Mouse (Mus musculus) forebrain, embryonic 13.5 days (tissue): ENCODE measurements around the gene Rgcc. TPM values are rescaled to one million over a fixed set of nuclear protein-coding genes. Genes with fewer than 3 reads are reported as not detected.

Source experiments
- ATAC-seq: fragments of 200-750 bp; cut with Nextera tagmentation; 2 replicates; pipeline ENCODE4 v1.8.0; 2017
- H3K27ac ChIP-seq: fragments of 300-500 bp; sonication (generic); 2 replicates; pipeline ENCODE4 v1.5.1; 2015; ENCODE audit warnings: inconsistent platforms, mild to moderate bottlenecking, moderate library complexity
- H3K27me3 ChIP-seq: fragments of 300-500 bp; sonication (generic); 2 replicates; pipeline ENCODE4 v1.6.1; 2015; ENCODE audit warnings: mild to moderate bottlenecking, inconsistent platforms
- H3K36me3 ChIP-seq: fragments of 300-500 bp; sonication (generic); 2 replicates; pipeline ENCODE4 v1.6.1; 2015; ENCODE audit warnings: mild to moderate bottlenecking, inconsistent platforms; ENCODE audit not compliant: poor library complexity, severe bottlenecking
- H3K4me1 ChIP-seq: fragments of 300-500 bp; sonication (generic); 2 replicates; pipeline ENCODE4 v1.6.1; 2015; ENCODE audit warnings: inconsistent platforms
- H3K4me2 ChIP-seq: fragments of 300-500 bp; sonication (generic); 2 replicates; pipeline ENCODE4 v1.6.1; 2015; ENCODE audit warnings: inconsistent platforms, mild to moderate bottlenecking, moderate library complexity
- H3K4me3 ChIP-seq: fragments of 300-500 bp; sonication (generic); 2 replicates; pipeline ENCODE4 v1.5.1; 2015; ENCODE audit warnings: mild to moderate bottlenecking, inconsistent platforms
- H3K9ac ChIP-seq: fragments of 300-500 bp; sonication (generic); 2 replicates; pipeline ENCODE4 v1.6.1; 2015; ENCODE audit warnings: mild to moderate bottlenecking, inconsistent platforms
- H3K9me3 ChIP-seq: fragments of 300-500 bp; sonication (generic); replicated peaks from 2 replicates; pipeline ENCODE4 v1.6.1; 2016; ENCODE audit warnings: inconsistent platforms
- WGBS: fragments of 180-500 bp; shearing (Covaris S2); methylation state at CpG from one replicate; pipeline ENCODE4 v1.1.7; 2015; 5-methylcytosine and 5-hydroxymethylcytosine counted together
- polyA plus RNA-seq: library from polyadenylated mRNA; unstranded; fragments of >200 nt; fragmentation: Nextera tagmentation; extraction: Ambion mirVana; gene quantifications from 2 replicates; pipeline ENCODE4 v1.2.1, GENCODE M21; 2015

The Rgcc gene
- 78.3 and 106 TPM in 2 replicates for polyA plus RNA-seq

- H3K27me3 ChIP-seq = no peaks in the 10 kb centered on the region
- ATAC-seq = peak; percentile 98
- peak within 1 kb of the TSS; percentile 78 for H3K9ac ChIP-seq
These were observed at the start of gene Rgcc for GRCm38 (mm10) chr14:79301466-79301875. TSS of gene Rgcc (minus strand) at chr14:79301645.

GRCm38 (mm10) chr14:79346384-79346783 is 44.9 kb upstream of the Rgcc start:
- no peak overlapping the region for H3K4me2 ChIP-seq
- H3K4me3 ChIP-seq = no peak overlapping the region
- H3K27ac ChIP-seq = no peak overlapping the region
- H3K9me3 ChIP-seq = 0 out of 2 replicates have a peak, but pooled peaks cover 5% of the 10 kb centered on the region
- no peak for ATAC-seq
- no peaks in the 10 kb centered on the region for H3K4me1 ChIP-seq
- no peaks in the 10 kb centered on the region for H3K27me3 ChIP-seq
- H3K9ac ChIP-seq = no peak overlapping the region
- 90% methylated on average over 3 of the region's 3 CpGs for WGBS
- H3K36me3 ChIP-seq = peaks cover 57% of the 10 kb centered on the region

More at GRCm38 (mm10) chr14:79301466-79301875, at the start of gene Rgcc:
- 0% methylated on average over 34 of the region's 34 CpGs for WGBS
- Histone ChIP-seq H3K4me3 (peak within 1 kb of the TSS; percentile 56), H3K27ac (peak within 1 kb of the TSS; percentile 2; the same call in 1 of the 2 replicates), H3K9me3 (no peaks in the 10 kb centered on the region), H3K4me2 (peak within 1 kb of the TSS; percentile 97), H3K36me3 (no peaks in the 10 kb centered on the region), H3K4me1 (peaks cover 37% of the 10 kb centered on the region)

DNA sequence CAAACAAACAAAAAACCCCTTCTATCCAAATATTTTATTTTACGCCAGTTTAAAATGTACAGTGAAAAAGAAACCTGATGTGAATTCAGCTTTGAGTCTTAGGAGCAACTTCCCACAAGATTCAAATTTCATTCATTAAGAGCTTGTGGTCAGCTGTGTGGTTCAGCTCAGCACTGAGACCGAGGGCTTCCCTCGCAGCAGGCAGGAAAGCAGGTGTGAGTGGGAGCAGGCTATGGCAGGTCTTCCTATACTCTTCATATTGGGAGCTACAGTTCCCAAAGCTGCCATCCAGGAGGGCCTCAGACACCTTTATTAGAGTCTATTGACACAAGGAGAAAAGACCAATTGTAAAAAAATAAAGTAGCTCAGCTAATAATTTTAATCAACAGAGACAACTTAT is 34.2 kb upstream of the Rgcc start:
- Histone ChIP-seq H3K4me1 (peaks cover 14% of the 10 kb centered on the region; the same call in 1 of the 2 replicates), H3K27ac (no peak overlapping the region), H3K9me3 (no peaks in the 10 kb centered on the region), H3K36me3 (peaks cover 62% of the 10 kb centered on the region), H3K4me3 (no peak overlapping the region), H3K9ac (no peak overlapping the region), H3K4me2 (no peak overlapping the region), H3K27me3 (no peaks in the 10 kb centered on the region)
- 95% methylated on average over 3 of the region's 3 CpGs for WGBS
- no peak for ATAC-seq

GRCm38 (mm10) chr14:79331936-79332335 is 30.5 kb upstream of the Rgcc start:
- Histone ChIP-seq H3K27me3 (no peaks in the 10 kb centered on the region), H3K9ac (no peak overlapping the region), H3K4me2 (no peak overlapping the region; the same call in 1 of the 2 replicates), H3K9me3 (no peaks in the 10 kb centered on the region), H3K36me3 (peaks cover 35% of the 10 kb centered on the region), H3K4me3 (no peak overlapping the region), H3K27ac (no peak overlapping the region), H3K4me1 (peaks cover 14% of the 10 kb centered on the region; the same call in 1 of the 2 replicates)
- 0 out of 2 replicates have a peak, but pooled peaks have one; percentile 25 for ATAC-seq
- WGBS = 68% methylated on average over 7 of the region's 7 CpGs

DNA sequence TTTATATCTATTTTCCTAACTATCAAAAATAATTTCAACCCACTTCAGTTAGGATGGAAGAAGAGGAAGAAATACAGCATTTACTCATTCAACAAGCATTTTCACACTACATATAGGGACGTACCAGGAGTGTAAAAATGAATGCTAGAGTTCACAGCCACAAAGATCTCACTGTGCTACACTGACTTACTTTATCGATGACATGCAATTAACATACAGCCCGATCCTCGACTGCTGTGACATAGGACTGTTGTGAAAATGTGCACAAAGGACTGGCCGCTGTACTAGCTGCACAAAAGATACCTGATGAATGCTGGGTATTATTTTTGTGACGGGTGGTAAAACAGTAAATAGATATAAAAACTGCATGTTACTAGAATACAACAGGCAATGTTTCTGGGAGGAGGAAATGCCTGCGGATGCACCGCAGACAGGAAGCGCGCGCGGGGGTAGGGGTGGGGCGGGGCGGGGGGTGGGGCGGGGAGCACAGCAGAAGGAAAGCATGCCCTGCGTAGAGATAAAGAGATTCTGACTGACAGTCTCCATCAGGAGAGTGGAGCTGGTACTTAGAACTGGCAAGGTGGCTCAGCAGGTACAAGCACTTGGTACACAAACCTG is 29.6 kb upstream of the Rgcc start:
- Histone ChIP-seq H3K27ac (0 out of 2 replicates have a peak overlapping the region, but pooled peaks have one; percentile 14), H3K4me1 (peaks cover 14% of the 10 kb centered on the region; the same call in 1 of the 2 replicates), H3K4me2 (peak overlapping the region; percentile 43), H3K4me3 (peak overlapping the region; percentile 21), H3K36me3 (peaks cover 26% of the 10 kb centered on the region), H3K9ac (peak overlapping the region; percentile 40), H3K9me3 (no peaks in the 10 kb centered on the region), H3K27me3 (no peaks in the 10 kb centered on the region)
- peak; percentile 66 for ATAC-seq
- WGBS = 52% methylated on average over 16 of the region's 16 CpGs

DNA sequence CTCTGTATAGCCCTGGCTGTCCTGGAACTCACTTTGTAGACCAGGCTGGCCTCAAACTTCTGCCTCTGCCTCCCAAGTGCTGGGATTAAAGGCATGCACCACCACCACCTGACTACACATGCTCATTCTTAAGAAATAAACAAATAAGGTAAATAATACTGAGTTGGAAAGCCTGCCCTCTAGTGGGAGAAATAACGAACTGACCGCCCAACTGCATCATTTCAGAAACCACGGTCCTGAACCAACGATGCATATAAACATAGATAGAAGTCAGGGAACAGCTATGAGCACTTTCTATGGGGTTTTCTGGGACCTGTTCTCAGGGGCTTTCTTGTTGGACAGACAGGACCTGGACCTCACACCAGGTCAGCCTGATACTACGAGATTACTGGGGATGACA is 25.6 kb upstream of the Rgcc start:
- no peak overlapping the region for H3K4me3 ChIP-seq
- H3K4me2 ChIP-seq = no peak overlapping the region
- WGBS = 27% methylated on average over 5 of the region's 5 CpGs
- no peak for ATAC-seq
- H3K9ac ChIP-seq = no peak overlapping the region
- no peaks in the 10 kb centered on the region for H3K9me3 ChIP-seq
- H3K4me1 ChIP-seq = peaks cover 15% of the 10 kb centered on the region; the same call in 1 of the 2 replicates
- no peaks in the 10 kb centered on the region for H3K27me3 ChIP-seq
- no peaks in the 10 kb centered on the region for H3K36me3 ChIP-seq
- H3K27ac ChIP-seq = no peak overlapping the region

GRCm38 (mm10) chr14:79324112-79324840 is 22.8 kb upstream of the Rgcc start:
- 66% methylated on average over 10 of the region's 10 CpGs for WGBS
- 0 out of 2 replicates have a peak overlapping the region, but pooled peaks have one; percentile 41 for H3K27ac ChIP-seq
- ATAC-seq = peak; percentile 37; the same call in 1 of the 2 replicates

DNA sequence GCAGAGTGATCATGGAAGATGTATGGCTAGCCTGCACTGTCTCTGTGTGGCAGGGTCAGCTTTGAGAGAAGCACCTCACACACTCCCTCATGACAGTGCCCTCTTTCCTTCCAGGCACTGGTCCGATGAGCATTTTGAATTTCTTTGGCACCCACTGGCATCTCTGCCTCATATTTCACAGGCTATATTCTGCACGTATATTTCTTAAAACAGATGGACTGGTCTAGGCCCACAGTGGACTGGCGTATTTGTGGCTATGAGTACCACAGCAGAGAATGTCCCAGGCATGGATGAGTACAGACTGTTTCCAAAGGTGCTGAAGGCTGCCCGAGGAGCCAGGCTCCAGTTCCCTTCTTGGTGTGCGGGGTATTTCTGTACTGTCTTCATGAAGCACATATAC is 20.4 kb upstream of the Rgcc start:
- Histone ChIP-seq H3K9me3 (no peaks in the 10 kb centered on the region), H3K27me3 (no peaks in the 10 kb centered on the region), H3K27ac (no peak overlapping the region), H3K36me3 (no peaks in the 10 kb centered on the region), H3K4me2 (no peak overlapping the region), H3K4me3 (no peak overlapping the region), H3K9ac (no peak overlapping the region), H3K4me1 (peaks cover 15% of the 10 kb centered on the region; the same call in 1 of the 2 replicates)
- no peak for ATAC-seq
- 88% methylated on average over 5 of the region's 5 CpGs for WGBS

More at GRCm38 (mm10) chr14:79324112-79324840, 22.8 kb upstream of the Rgcc start:
- Histone ChIP-seq H3K9me3 (no peaks in the 10 kb centered on the region), H3K9ac (no peak overlapping the region), H3K4me2 (no peak overlapping the region), H3K4me3 (no peak overlapping the region), H3K27me3 (no peaks in the 10 kb centered on the region), H3K4me1 (peaks cover 6% of the 10 kb centered on the region; the same call in 1 of the 2 replicates), H3K36me3 (no peaks in the 10 kb centered on the region)

DNA sequence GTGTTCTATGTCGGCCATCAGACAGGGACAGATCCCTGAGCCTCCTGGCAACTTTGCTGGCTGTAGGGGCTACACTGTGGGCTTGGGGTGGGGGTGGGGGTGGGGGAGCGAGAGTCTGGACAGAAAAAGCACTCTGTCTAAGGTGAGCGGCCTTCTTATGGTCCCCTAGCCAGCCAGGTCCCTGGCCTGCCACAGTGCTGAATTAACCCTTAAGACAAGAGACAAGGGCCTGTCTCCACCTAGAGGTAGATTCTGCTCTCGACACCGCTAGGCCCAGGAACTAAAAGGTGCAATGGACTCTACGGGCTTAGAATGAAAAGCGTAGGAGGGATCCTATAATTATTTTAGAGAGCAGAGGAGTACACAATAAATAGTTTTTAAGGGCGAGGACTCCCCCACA is 19.7 kb upstream of the Rgcc start:
- WGBS = 22% methylated on average over 8 of the region's 8 CpGs
- no peak overlapping the region for H3K9ac ChIP-seq
- ATAC-seq = peak; percentile 65
- no peak overlapping the region for H3K27ac ChIP-seq
- H3K36me3 ChIP-seq = no peaks in the 10 kb centered on the region
- H3K4me1 ChIP-seq = peaks cover 15% of the 10 kb centered on the region; the same call in 1 of the 2 replicates
- no peaks in the 10 kb centered on the region for H3K9me3 ChIP-seq
- no peak overlapping the region for H3K4me2 ChIP-seq
- no peaks in the 10 kb centered on the region for H3K27me3 ChIP-seq
- H3K4me3 ChIP-seq = no peak overlapping the region

DNA sequence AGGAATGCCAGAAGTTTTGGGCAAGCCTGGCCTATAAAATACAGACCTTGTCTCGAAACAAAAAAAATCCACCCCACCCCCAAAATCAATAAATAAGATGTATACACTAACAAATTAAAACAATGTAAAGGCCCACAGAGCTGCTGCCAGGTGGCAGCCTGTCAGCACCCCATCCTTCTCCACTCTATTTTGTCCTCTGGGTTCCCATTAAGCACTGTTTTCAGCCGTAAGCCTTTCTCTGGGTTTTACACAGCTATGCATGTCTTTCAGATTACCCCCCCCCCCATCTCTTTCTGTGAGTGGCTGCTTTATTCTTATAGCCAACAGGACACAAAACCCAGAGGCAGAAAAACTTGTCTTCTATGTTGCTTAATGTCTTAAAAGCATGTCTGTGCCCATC is 16.2 kb upstream of the Rgcc start:
- no peaks in the 10 kb centered on the region for H3K9me3 ChIP-seq
- H3K36me3 ChIP-seq = no peaks in the 10 kb centered on the region
- peaks cover 21% of the 10 kb centered on the region for H3K4me1 ChIP-seq
- H3K4me2 ChIP-seq = no peak overlapping the region
- H3K9ac ChIP-seq = no peak overlapping the region
- WGBS = 44% methylated on average over 2 of the region's 2 CpGs
- ATAC-seq = no peak
- no peak overlapping the region for H3K4me3 ChIP-seq
- no peaks in the 10 kb centered on the region for H3K27me3 ChIP-seq
- 0 out of 2 replicates have a peak overlapping the region, but pooled peaks have one; percentile 31 for H3K27ac ChIP-seq

DNA sequence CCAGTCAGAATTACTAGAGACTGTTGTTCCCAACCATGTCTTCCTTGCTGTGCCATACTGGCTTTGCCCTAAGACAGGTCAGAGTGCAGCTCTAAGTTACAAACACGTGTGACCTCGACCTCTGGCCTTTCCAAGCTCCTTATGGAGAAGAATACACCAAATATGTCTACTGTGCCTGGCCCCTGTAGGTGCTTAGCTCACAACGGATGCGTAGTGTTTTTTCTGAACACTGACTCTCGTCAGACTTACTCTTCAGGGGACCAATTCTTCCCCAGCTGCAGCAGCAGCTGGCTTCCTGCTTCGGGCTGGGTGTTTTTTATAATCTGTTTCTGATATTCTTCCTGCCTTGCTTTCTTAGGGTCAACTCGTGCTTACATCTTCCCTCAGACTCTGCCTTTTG is 14.4 kb upstream of the Rgcc start:
- Histone ChIP-seq H3K36me3 (no peaks in the 10 kb centered on the region), H3K4me1 (peaks cover 19% of the 10 kb centered on the region), H3K4me2 (no peak overlapping the region), H3K9ac (no peak overlapping the region), H3K27ac (no peak overlapping the region), H3K9me3 (no peaks in the 10 kb centered on the region), H3K4me3 (no peak overlapping the region), H3K27me3 (no peaks in the 10 kb centered on the region)
- WGBS = 78% methylated on average over 7 of the region's 7 CpGs
- ATAC-seq = no peak
